Mouse (Mus musculus): Measurements from ENCODE around the gene Cbx5. TPM values are rescaled to one million over a fixed set of nuclear protein-coding genes. Genes with fewer than 3 reads are reported as not detected.
"Not testable (repeated sequence)": the region's sequence is repeated elsewhere in the genome, so short reads cannot be mapped to it uniquely, and the experiment has no call there.

Cbx5 gene
- polyA plus RNA-seq, 1 experiment from 2014 or later = 143 TPM

DNA sequence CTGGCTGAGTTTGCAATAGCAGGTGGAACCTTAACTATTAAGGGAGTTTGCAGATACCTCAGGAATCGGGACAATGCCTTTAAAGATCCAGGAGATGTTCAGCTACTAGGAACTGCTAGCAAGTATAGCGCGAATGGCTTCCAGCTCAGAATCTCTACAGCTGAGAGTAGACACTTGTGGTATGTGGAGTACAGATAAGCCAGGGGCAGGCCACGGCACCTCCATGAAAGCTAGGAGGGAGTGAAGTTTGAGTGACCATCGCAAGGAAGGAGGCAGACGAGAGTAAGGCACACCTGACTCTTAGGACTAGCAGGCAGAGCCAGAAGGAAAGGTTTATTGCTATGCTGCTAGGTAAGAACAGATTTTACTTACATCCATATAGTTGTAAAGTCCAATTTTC lies 6.0 kb upstream of the Cbx5 start:
- Histone ChIP-seq H3K36me3 (ENCODE audit: control insufficient read depth, insufficient read depth, low read length) (peaks cover 62% of the 10 kb centered on the region), H3K4me3 (ENCODE audit: low read depth, low read length) (no peak overlapping the region), H3K27me3 (ENCODE audit: control insufficient read depth, insufficient read depth, low read length) (no peaks in the 10 kb centered on the region), H3K9me3 (ENCODE audit: control insufficient read depth, low read length) (no peaks in the 10 kb centered on the region), H3K4me2 (ENCODE audit: low read depth, low read length) (no peak overlapping the region), H3K4me1 (ENCODE audit: control insufficient read depth, insufficient read depth, low read length) (peaks cover 24% of the 10 kb centered on the region), H3K27ac (ENCODE audit: low read depth, low read length) (no peak overlapping the region), H3K9ac (replicated peaks; ENCODE audit: low read depth, low read length) (no peak overlapping the region)
- 86% methylated on average over 6 of the region's 6 CpGs for WGBS
- no peak for ATAC-seq (ENCODE audit: low read depth)

DNA sequence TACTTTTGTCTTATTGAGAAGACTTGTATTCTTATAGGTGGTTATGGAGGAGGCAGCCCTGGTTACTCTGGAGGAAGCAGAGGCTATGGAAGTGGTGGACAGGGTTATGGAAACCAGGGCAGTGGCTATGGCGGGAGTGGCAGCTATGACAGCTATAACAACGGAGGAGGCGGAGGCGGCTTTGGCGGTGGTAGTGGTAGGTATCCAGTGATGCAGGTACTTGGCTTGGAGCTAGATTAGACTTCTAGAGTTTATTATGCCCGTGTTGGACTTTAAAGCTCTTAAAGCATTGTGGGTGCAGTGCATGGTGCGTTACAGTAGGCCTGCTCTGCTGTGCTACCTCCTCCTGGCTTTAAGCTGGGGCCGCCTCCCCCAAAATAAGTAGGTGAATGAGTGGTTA lies 3.3 kb upstream of the Cbx5 start:
- 70% methylated on average over 8 of the region's 8 CpGs for WGBS
- 0 out of 2 replicates have a peak overlapping the region, but pooled peaks have one; percentile 11 for H3K9ac ChIP-seq (replicated peaks; ENCODE audit: low read depth, low read length)
- no peak overlapping the region for H3K27ac ChIP-seq (ENCODE audit: low read depth, low read length)
- ATAC-seq (ENCODE audit: low read depth) = no peak
- peaks cover 51% of the 10 kb centered on the region for H3K36me3 ChIP-seq (ENCODE audit: control insufficient read depth, insufficient read depth, low read length)
- H3K9me3 ChIP-seq (ENCODE audit: control insufficient read depth, low read length) = no peaks in the 10 kb centered on the region
- peak overlapping the region; percentile 69 for H3K4me2 ChIP-seq (ENCODE audit: low read depth, low read length)
- peak overlapping the region; percentile 12; the same call in 1 of the 2 replicates for H3K4me3 ChIP-seq (ENCODE audit: low read depth, low read length)
- H3K27me3 ChIP-seq (ENCODE audit: control insufficient read depth, insufficient read depth, low read length) = no peaks in the 10 kb centered on the region
- peaks cover 31% of the 10 kb centered on the region for H3K4me1 ChIP-seq (ENCODE audit: control insufficient read depth, insufficient read depth, low read length)

DNA sequence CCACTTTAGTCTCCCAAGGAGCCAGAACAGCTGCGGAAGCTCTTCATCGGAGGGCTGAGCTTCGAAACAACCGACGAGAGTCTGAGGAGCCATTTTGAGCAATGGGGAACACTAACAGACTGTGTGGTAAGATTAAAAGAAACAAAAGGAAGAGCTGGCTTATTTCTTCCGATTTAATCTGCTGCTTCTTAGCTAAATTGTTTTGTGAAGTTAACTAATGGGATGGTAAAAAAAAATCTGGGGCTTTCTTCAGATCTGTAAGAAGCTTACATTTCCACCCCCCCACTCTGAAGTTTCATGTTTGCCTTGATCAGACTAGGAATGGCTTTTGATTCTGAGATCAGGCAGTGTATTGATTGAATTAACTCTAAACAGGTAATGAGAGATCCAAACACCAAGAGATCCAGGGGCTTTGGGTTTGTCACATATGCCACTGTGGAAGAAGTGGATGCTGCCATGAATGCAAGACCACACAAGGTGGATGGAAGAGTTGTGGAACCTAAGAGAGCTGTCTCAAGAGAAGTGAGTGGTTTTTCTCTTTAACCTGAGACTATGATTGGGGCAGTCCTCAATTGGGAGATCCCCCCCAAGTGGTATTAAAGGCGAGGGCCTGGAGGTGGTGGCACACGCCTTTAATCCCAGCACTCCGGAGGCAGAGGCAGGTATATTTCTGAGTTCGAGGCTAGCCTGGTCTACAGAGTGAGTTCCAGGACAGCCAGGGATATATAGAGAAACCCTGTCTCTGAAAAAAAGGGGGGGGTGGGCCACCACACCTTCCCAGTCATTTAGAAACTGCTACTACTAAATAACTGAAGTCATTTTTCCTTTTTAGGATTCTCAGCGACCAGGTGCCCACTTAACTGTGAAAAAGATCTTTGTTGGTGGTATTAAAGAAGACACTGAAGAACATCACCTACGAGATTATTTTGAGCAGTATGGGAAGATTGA lies 1.7 kb upstream of the Cbx5 start:
- Histone ChIP-seq H3K9ac (replicated peaks; ENCODE audit: low read depth, low read length) (peak overlapping the region; percentile 78), H3K36me3 (ENCODE audit: control insufficient read depth, insufficient read depth, low read length) (peaks cover 35% of the 10 kb centered on the region), H3K4me2 (ENCODE audit: low read depth, low read length) (peak overlapping the region; percentile 69), H3K4me1 (ENCODE audit: control insufficient read depth, insufficient read depth, low read length) (peaks cover 31% of the 10 kb centered on the region), H3K27ac (ENCODE audit: low read depth, low read length) (peak overlapping the region; percentile 95), H3K4me3 (ENCODE audit: low read depth, low read length) (peak overlapping the region; percentile 67)
- 9% methylated on average over 11 of the region's 12 CpGs for WGBS
- not testable (repeated sequence) for ATAC-seq (ENCODE audit: low read depth); H3K9me3 ChIP-seq (ENCODE audit: control insufficient read depth, low read length); H3K27me3 ChIP-seq (ENCODE audit: control insufficient read depth, insufficient read depth, low read length)

DNA sequence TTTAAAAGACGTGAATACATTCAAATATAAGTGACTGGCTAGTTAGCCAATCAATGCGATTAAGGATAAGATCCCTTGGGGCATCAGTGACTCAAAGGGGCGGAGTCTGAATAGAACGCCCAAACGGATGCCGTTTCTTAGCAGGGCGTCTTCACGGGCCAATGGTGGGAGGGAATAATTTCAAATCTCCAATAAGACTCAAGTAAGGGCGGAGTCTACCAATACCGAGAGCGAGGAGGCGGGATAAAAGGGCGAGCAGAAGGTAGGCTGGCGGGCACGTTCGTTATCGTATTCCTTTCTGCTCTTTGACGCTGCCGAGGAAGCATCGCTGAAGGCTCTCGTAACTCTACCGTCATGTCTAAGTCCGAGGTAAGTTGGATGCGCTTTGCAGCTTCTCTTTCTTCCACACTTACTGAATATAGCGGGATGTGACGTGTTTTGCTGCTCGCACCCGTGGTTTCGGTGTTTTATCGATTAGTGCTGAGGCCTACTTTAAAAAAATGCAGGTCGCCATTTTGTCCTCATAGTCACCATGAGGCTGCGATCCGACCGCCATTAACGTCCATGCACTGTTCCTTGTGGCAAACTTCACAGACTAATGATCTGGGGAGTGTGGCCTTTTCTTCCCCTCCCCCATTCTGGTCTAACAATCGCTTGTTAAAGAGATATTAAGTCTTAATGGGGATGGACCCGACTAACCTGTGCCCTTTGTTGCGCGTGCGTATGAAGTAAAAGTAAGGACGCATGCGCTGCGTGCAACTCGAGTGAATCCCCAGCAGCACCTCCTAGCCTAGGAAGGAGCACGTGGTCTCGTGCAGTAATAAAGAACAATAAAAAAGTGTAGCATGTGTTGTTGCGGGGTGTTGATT lies 778 bp upstream of the Cbx5 start, which contains the start of gene Hnrnpa1:
Hnrnpa1 (plus strand) TSS at position 273 of the 869 bp plus-strand sequence.
- under 1% methylated on average over 47 of the region's 47 CpGs for WGBS
- peak; percentile 94 for ATAC-seq (ENCODE audit: low read depth)
- peaks cover 31% of the 10 kb centered on the region for H3K4me1 ChIP-seq (ENCODE audit: control insufficient read depth, insufficient read depth, low read length)

DNA sequence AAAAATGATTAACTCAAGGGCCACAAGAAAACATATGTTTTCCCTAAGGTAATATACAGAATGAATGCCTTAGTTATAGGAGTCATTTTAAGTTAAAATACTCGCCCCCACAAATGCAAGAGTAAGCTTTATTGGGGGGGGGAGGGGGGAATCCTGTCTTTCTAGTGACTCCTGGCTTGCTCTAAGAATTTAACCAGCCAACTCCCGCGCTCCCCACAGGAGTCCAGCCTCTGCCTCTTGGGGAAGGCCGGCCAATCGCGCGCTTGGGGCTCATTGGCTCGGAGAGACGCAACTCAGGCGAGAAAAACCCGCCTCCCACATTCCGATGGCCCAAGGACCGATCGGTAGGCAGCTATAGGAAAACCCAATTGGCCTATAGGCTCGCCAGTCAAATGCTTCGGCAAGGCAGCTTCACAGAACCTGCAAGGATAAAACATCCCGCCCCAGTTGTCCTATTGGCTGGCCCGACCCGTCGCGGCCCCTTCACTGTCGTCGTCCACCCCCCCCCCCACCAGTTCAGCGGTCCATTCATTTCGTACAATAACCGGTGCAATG lies 409 bp downstream of the Cbx5 start:
- no peaks in the 10 kb centered on the region for H3K27me3 ChIP-seq (ENCODE audit: control insufficient read depth, insufficient read depth, low read length)
- no peaks in the 10 kb centered on the region for H3K9me3 ChIP-seq (ENCODE audit: control insufficient read depth, low read length)
- peak overlapping the region; percentile 63 for H3K9ac ChIP-seq (replicated peaks; ENCODE audit: low read depth, low read length)
- H3K27ac ChIP-seq (ENCODE audit: low read depth, low read length) = peak overlapping the region; percentile 95
- peak overlapping the region; percentile 67 for H3K4me3 ChIP-seq (ENCODE audit: low read depth, low read length)
- peak overlapping the region; percentile 53 for H3K4me2 ChIP-seq (ENCODE audit: low read depth, low read length)
- H3K36me3 ChIP-seq (ENCODE audit: control insufficient read depth, insufficient read depth, low read length) = peaks cover 21% of the 10 kb centered on the region
- WGBS = under 1% methylated on average over 26 of the region's 26 CpGs
- peaks cover 28% of the 10 kb centered on the region for H3K4me1 ChIP-seq (ENCODE audit: control insufficient read depth, insufficient read depth, low read length)
- peak; percentile 85 for ATAC-seq (ENCODE audit: low read depth)

More for the DNA sequence above, 778 bp upstream of the Cbx5 start, which contains the start of gene Hnrnpa1:
- Histone ChIP-seq H3K27me3 (ENCODE audit: control insufficient read depth, insufficient read depth, low read length) (no peaks in the 10 kb centered on the region), H3K9me3 (ENCODE audit: control insufficient read depth, low read length) (no peaks in the 10 kb centered on the region), H3K27ac (ENCODE audit: low read depth, low read length) (peak within 1 kb of the TSS; percentile 95), H3K4me3 (ENCODE audit: low read depth, low read length) (peak within 1 kb of the TSS; percentile 67), H3K9ac (replicated peaks; ENCODE audit: low read depth, low read length) (peak within 1 kb of the TSS; percentile 78), H3K4me2 (ENCODE audit: low read depth, low read length) (peak within 1 kb of the TSS; percentile 69), H3K36me3 (ENCODE audit: control insufficient read depth, insufficient read depth, low read length) (peaks cover 27% of the 10 kb centered on the region)

DNA sequence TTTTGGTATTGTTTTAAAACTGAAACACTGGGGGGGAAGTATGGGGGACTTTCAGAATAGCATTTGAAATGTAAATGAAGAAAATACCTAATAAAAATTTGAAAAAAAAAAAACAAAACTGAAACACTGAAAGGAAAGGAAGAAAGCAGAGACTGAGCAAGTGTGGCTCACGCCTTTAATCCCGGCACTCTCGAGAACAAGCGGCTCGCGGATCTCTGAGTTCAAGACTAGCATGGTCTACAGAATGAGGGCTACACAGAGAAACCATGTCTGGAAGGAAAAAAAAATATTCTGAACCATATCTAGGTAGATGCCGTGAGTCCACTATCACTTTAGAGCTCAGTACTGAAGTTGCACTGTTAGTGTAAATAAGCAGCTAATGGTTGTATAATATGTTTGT lies 2.3 kb downstream of the Cbx5 start:
- H3K9ac ChIP-seq (replicated peaks; ENCODE audit: low read depth, low read length) = no peak overlapping the region
- no peak for ATAC-seq (ENCODE audit: low read depth)
- no peaks in the 10 kb centered on the region for H3K9me3 ChIP-seq (ENCODE audit: control insufficient read depth, low read length)
- peaks cover 15% of the 10 kb centered on the region for H3K4me1 ChIP-seq (ENCODE audit: control insufficient read depth, insufficient read depth, low read length)
- WGBS = 98% methylated on average over 7 of the region's 7 CpGs
- H3K27ac ChIP-seq (ENCODE audit: low read depth, low read length) = no peak overlapping the region
- H3K4me2 ChIP-seq (ENCODE audit: low read depth, low read length) = no peak overlapping the region
- no peak overlapping the region for H3K4me3 ChIP-seq (ENCODE audit: low read depth, low read length)
- H3K27me3 ChIP-seq (ENCODE audit: control insufficient read depth, insufficient read depth, low read length) = no peaks in the 10 kb centered on the region
- peaks cover 4% of the 10 kb centered on the region; the same call in 1 of the 2 replicates for H3K36me3 ChIP-seq (ENCODE audit: control insufficient read depth, insufficient read depth, low read length)

DNA sequence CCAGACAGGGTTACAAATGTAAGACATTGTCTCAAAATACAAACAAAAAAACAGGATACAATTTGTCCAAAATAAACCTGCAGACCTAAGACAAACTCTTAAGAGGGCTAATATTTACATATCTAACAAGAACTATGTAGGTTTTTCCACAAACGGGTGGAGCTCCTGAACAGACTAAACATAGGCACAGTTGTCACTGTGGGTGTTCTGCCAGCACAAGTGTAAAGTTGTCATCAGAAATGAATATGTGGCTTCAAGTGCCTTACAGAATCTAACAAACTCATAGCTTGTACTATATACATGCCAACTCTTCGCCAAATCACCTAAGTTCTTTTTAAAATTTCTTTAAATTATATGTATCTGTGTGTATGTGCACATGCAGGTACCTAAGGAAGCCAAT lies 6.5 kb downstream of the Cbx5 start:
- no peaks in the 10 kb centered on the region; the same call in 1 of the 2 replicates for H3K4me1 ChIP-seq (ENCODE audit: control insufficient read depth, insufficient read depth, low read length)

DNA sequence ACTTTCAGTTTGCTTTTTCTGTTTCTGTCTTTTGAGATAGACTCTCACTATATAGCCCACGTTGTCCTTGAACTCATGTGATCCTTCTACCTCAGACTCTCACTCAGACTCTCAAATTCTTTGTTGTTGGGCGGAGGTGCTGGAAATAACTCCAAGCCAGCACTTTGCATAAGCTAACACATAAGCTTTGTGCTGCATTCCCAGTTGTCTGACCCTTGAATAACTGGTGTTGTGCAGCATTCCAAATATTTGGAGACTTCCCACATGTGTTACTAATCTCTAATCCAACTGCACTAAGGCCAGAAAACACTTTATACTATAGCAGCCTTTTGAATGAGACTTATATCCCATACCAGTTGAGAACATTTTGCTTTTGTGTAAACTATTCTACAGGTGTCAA lies 10.7 kb downstream of the Cbx5 start:
- no peak for ATAC-seq (ENCODE audit: low read depth)
- Histone ChIP-seq H3K27ac (ENCODE audit: low read depth, low read length) (no peak overlapping the region), H3K36me3 (ENCODE audit: control insufficient read depth, insufficient read depth, low read length) (no peaks in the 10 kb centered on the region), H3K4me3 (ENCODE audit: low read depth, low read length) (no peak overlapping the region), H3K9ac (replicated peaks; ENCODE audit: low read depth, low read length) (no peak overlapping the region), H3K9me3 (ENCODE audit: control insufficient read depth, low read length) (no peaks in the 10 kb centered on the region), H3K4me2 (ENCODE audit: low read depth, low read length) (no peak overlapping the region), H3K27me3 (ENCODE audit: control insufficient read depth, insufficient read depth, low read length) (no peaks in the 10 kb centered on the region), H3K4me1 (ENCODE audit: control insufficient read depth, insufficient read depth, low read length) (no peaks in the 10 kb centered on the region; the same call in 1 of the 2 replicates)
- 81% methylated on average over 2 of the region's 2 CpGs for WGBS

More for the DNA sequence above, 6.5 kb downstream of the Cbx5 start:
- ATAC-seq (ENCODE audit: low read depth) = no peak
- Histone ChIP-seq H3K27ac (ENCODE audit: low read depth, low read length) (no peak overlapping the region), H3K36me3 (ENCODE audit: control insufficient read depth, insufficient read depth, low read length) (no peaks in the 10 kb centered on the region), H3K9ac (replicated peaks; ENCODE audit: low read depth, low read length) (no peak overlapping the region), H3K27me3 (ENCODE audit: control insufficient read depth, insufficient read depth, low read length) (no peaks in the 10 kb centered on the region), H3K4me3 (ENCODE audit: low read depth, low read length) (no peak overlapping the region), H3K4me2 (ENCODE audit: low read depth, low read length) (no peak overlapping the region), H3K9me3 (ENCODE audit: control insufficient read depth, low read length) (no peaks in the 10 kb centered on the region)
- 89% methylated on average over 2 of the region's 2 CpGs for WGBS
